19 mouse cellular contexts compared by ENCODE assay signal in genomic region chr4:134310656-134311055, GRCm38 (mm10). TPM values are rescaled to one million over a fixed set of nuclear protein-coding genes. Genes with fewer than 3 reads are reported as not detected.
DNase-seq lines count a peak whose midpoint lies in the region; TF ChIP-seq lines count a peak whose summit lies in the region.
"Had no signal": no experiment of that assay in that cellular context is flagged by ENCODE, and none has a peak within 500 bp of the region (broad histone marks: within the 10 kb centered on the region; RNA-seq: fewer than 3 reads in every experiment).

No protein-coding gene starts in this region.

- peak; percentile 70 for DNase-seq in gastrocnemius, adult 2 months
- no peak for DNase-seq in gastrocnemius, postnatal 25 days
- peak; percentile 48 to 62 for DNase-seq in gastrocnemius, adult 8-10 months (ENCODE audit: low spot score in 2 of 2)
- DNase-seq in gastrocnemius, postnatal 10 days, result no peak
- peak; percentile 79 for DNase-seq in heart, adult 11 months
- no peak for DNase-seq in heart, postnatal 10 days
- DNase-seq: adrenal gland, adult 2 months; adrenal gland, adult 8-10 months; adrenal gland, postnatal 10 days; adrenal gland, postnatal 14 days; adrenal gland, postnatal 25 days; adrenal gland, postnatal 36 days; B cell, adult 2 months; cerebellum, adult 11 months; cerebellum, adult 11-12 months; cerebellum, adult 18-20 months had no signal

- intact Hi-C loops in gastrocnemius, adult 2 months (cut with DNase I), result no loop called here
- intact Hi-C loops in heart, postnatal 10 days (cut with DNase I), result no loop called here

- no peak overlapping the region; the same call in 1 of the 2 replicates for H3K4me3 ChIP-seq in gastrocnemius, adult 2 months

- no peak for TF ChIP-seq CTCF in gastrocnemius, adult 2 months (IDR thresholded peaks at IDR 0.05)

- H3K27ac ChIP-seq in gastrocnemius, adult 2 months, result peak overlapping the region; percentile 97

RNA-seq across cellular contexts. Expression of gene Trim63, which starts 4.3 kb away (rescaled TPM):
- 100 to 1,000 TPM; 250 to 325 TPM for total RNA-seq in gastrocnemius, adult 2 months (2021)
- 100 to 1,000 TPM; 113 to 253 TPM for total RNA-seq in gastrocnemius, postnatal 25 days (2021)
- total RNA-seq in gastrocnemius, adult 8-10 months (2022), result 100 to 1,000 TPM; 202 to 681 (median 229) TPM
- total RNA-seq in gastrocnemius, postnatal 10 days (2021), result 100 to 1,000 TPM in 1 of 2 experiments, 10 to 100 TPM in 1; 78.5 to 107 TPM
- total RNA-seq in heart, postnatal 10 days (2021), result 100 to 1,000 TPM; 238 to 242 TPM
- total RNA-seq: adrenal gland, adult 2 months; adrenal gland, adult 8-10 months; adrenal gland, postnatal 14 days; adrenal gland, postnatal 25 days; adrenal gland, postnatal 36 days; G1E; MEL had no signal

RNA-seq across cellular contexts. Expression of gene Pdik1l, which starts 23.0 kb away (rescaled TPM):
- total RNA-seq in gastrocnemius, adult 2 months (2021), result 1 to 10 TPM; 3.2 TPM
- total RNA-seq in gastrocnemius, postnatal 25 days (2021), result 1 to 10 TPM; 2.3 to 3.8 TPM
- total RNA-seq in gastrocnemius, adult 8-10 months (2022), result 1 to 10 TPM; 2.5 to 4.1 (median 3.4) TPM
- total RNA-seq in gastrocnemius, postnatal 10 days (2021), result 1 to 10 TPM; 5.8 to 8.4 TPM
- 10 to 100 TPM in 1 of 2 experiments, 1 to 10 TPM in 1; 7.5 to 10.3 TPM for total RNA-seq in heart, postnatal 10 days (2021)

RNA-seq across cellular contexts. Expression of gene Slc30a2, which starts 32.3 kb away (rescaled TPM):
- total RNA-seq in gastrocnemius, adult 2 months (2021), result 10 to 100 TPM in 1 of 2 experiments, 1 to 10 TPM in 1; 4.4 to 25.8 TPM
- 1 to 10 TPM; 1.4 to 7.2 TPM for total RNA-seq in gastrocnemius, postnatal 25 days (2021)
- 10 to 100 TPM in 2 of 4 experiments, 1 to 10 TPM in 2; 3.4 to 20.1 (median 11.8) TPM for total RNA-seq in gastrocnemius, adult 8-10 months (2022)
- total RNA-seq in gastrocnemius, postnatal 10 days (2021), result under 1 TPM; 0.29 to 0.66 TPM
- under 1 TPM; 0.12 to 0.69 TPM for total RNA-seq in heart, postnatal 10 days (2021)

RNA-seq across cellular contexts. Expression of gene Grrp1, which starts 56.8 kb away (rescaled TPM):
- total RNA-seq in gastrocnemius, adult 2 months (2021), result 1 to 10 TPM; 1.7 to 3.1 TPM
- 1 to 10 TPM; 3.4 TPM for total RNA-seq in gastrocnemius, postnatal 25 days (2021)
- 1 to 10 TPM; 1.7 to 2.5 (median 1.8) TPM for total RNA-seq in gastrocnemius, adult 8-10 months (2022)
- total RNA-seq in gastrocnemius, postnatal 10 days (2021), result 1 to 10 TPM; 5.1 to 6.0 TPM
- total RNA-seq in heart, postnatal 10 days (2021), result 10 to 100 TPM; 13.5 to 15.2 TPM
- total RNA-seq: CH12.LX, G1E, MEL had no signal

Comparison
In these comparisons a context has a peak if more than half of its experiments do, and no peak if none do; other contexts are left out.
1. DNase-seq: peak in gastrocnemius, adult 2 months (single experiment), gastrocnemius, adult 8-10 months (2 of 2) and heart, adult 11 months (single experiment); none in gastrocnemius, postnatal 25 days (single experiment), gastrocnemius, postnatal 10 days (single experiment) and heart, postnatal 10 days (0 of 2).